Mouse (Mus musculus): Measurements from ENCODE around the gene Ankrd11.

GRCm38 (mm10) chr8:122847829-122848561, 194.1 kb downstream of the Ankrd11 start, which contains the start of gene Cdh15:
- TF ChIP-seq CTCF (IDR thresholded peaks at IDR 0.05; ENCODE audit: low read depth) (no peak), EP300 (IDR thresholded peaks at IDR 0.05; ENCODE audit: low read depth) (no peak)

Measured in heart, postnatal 0 days (tissue).